Mouse (Mus musculus): ENCODE results near the gene Cyp26a1. TPM values are rescaled to one million over a fixed set of nuclear protein-coding genes. Genes with fewer than 3 reads are reported as not detected.

Cyp26a1 gene
- polyA plus RNA-seq, 1 experiment from 2014 or later, result not detected

DNA sequence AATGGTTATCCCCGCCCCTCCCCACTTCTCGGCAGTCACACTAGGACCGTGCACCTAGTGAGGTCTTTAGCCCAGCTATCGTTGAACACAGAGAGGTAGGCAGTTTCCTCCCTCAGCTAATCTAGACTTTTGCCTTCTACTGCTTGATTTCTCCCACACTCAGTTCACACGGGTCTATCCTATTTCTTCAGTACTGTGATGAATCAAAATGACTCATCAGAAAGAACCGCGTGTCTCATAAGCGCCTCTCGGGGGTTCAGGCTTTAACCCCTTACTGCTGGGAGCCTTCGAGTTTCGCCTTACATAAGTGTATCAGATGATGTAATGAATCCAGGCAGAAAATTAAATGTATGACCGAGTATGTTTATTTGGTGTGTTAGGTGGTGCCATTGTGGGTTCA is 24.2 kb upstream of the Cyp26a1 start:
- no peaks in the 10 kb centered on the region for H3K9me3 ChIP-seq (replicated peaks; ENCODE audit: control insufficient read depth, low read length)
- H3K4me2 ChIP-seq (ENCODE audit: low read depth, low read length), result no peak overlapping the region
- no peaks in the 10 kb centered on the region for H3K36me3 ChIP-seq (ENCODE audit: control insufficient read depth, insufficient read depth)
- H3K4me1 ChIP-seq (ENCODE audit: control insufficient read depth, low read depth, low read length), result peaks cover 5% of the 10 kb centered on the region
- WGBS (ENCODE audit: insufficient replicate concordance), result 43% methylated on average over 12 of the region's 12 CpGs
- no peak for ATAC-seq (ENCODE audit: low read depth)
- H3K27ac ChIP-seq (ENCODE audit: low read length), result no peak overlapping the region
- no peak overlapping the region for H3K9ac ChIP-seq (ENCODE audit: low read depth, low read length)
- H3K4me3 ChIP-seq (ENCODE audit: low read depth, low read length), result no peak overlapping the region
- no peaks in the 10 kb centered on the region for H3K27me3 ChIP-seq (ENCODE audit: control insufficient read depth, insufficient read depth, low read depth, low read length)

DNA sequence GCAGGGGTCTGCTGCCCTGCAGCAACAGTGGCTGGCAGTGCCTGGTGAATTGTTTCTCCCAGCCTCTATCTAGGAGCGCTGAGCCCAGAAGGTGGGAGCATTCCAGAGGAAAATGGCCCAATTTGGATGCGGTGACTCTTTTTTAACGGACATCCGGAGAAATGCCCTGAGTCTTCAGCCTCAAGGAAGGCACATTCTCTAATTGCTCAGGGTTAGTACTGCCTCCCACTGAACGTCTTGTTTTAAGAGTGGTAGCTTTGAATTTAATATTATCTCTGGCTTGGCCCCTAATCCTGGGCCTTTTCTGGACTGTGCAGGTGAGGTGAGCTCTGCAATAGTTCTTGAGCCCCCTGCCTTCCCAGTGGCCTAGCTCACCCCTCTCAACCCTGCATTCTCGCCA is 12.3 kb upstream of the Cyp26a1 start, which contains the start of gene Cyp26c1:
Cyp26c1 (plus strand) TSS at position 301 of the 400 bp plus-strand sequence.
- Histone ChIP-seq H3K4me3 (ENCODE audit: low read depth, low read length) (no peak within 1 kb of the TSS), H3K4me1 (ENCODE audit: control insufficient read depth, low read depth, low read length) (no peaks in the 10 kb centered on the region), H3K27me3 (ENCODE audit: control insufficient read depth, insufficient read depth, low read depth, low read length) (peaks cover 23% of the 10 kb centered on the region), H3K9me3 (replicated peaks; ENCODE audit: control insufficient read depth, low read length) (no peaks in the 10 kb centered on the region), H3K4me2 (ENCODE audit: low read depth, low read length) (no peak within 1 kb of the TSS), H3K9ac (ENCODE audit: low read depth, low read length) (no peak within 1 kb of the TSS), H3K36me3 (ENCODE audit: control insufficient read depth, insufficient read depth) (peaks cover 5% of the 10 kb centered on the region), H3K27ac (ENCODE audit: low read length) (no peak within 1 kb of the TSS)
- ATAC-seq (ENCODE audit: low read depth), result no peak
- WGBS (ENCODE audit: insufficient replicate concordance), result 71% methylated on average over 6 of the region's 6 CpGs

DNA sequence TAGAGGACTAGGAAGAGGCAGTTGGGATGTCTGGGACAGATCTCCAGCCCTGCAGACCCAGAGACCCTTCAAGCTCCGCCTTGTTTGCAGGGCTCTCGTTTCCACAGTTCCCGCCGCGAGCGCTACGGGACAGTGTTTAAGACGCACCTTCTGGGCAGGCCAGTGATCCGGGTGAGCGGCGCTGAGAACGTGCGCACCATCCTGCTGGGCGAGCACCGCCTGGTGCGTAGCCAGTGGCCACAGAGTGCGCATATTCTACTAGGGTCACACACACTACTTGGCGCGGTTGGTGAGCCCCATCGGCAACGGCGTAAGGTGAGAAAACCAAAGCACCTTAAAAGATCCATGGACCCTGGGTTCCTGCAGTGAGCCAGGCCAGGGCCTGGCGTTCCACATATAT is 11.3 kb upstream of the Cyp26a1 start:
- H3K4me1 ChIP-seq (ENCODE audit: control insufficient read depth, low read depth, low read length), result no peaks in the 10 kb centered on the region
- H3K4me2 ChIP-seq (ENCODE audit: low read depth, low read length), result no peak overlapping the region

DNA sequence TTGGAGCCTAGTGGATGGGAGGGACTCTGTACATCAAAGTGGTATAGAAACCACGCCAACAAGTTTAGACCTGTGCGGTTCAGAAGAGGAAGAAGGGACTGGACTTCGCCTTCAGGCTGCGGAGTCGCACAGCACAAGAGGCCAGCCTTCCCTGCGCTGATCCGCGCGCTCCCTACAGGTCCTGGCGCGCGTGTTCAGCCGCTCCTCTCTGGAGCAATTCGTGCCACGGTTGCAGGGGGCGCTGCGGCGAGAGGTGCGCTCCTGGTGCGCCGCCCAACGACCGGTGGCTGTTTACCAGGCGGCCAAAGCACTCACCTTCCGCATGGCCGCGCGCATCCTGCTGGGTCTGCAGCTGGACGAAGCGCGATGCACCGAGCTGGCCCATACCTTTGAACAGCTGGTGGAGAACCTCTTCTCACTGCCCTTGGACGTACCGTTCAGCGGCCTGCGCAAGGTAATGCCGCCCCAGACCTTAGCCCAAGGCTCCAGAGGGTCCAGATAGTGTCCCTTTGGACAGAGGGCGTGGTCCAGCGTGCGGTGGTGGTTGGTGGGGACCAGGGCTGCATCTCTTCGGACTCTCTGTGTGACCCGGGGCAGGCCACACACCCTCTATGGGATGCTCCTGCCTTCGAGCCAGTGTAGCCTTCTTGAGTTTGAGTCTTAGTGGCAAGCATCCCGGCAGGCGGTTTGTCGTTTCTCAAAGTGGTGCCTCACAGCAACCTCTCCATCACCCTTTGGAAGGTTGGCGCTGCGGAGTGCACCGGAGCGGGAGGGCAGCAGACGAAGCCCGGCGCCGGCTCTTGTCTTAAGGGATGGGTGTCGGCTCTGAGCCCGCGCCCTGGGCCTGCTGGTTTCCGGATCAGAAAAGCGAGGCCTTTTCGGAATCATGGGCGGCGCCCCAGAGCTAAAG is 10.4 kb upstream of the Cyp26a1 start:
- H3K36me3 ChIP-seq (ENCODE audit: control insufficient read depth, insufficient read depth), result peaks cover 5% of the 10 kb centered on the region
- H3K27me3 ChIP-seq (ENCODE audit: control insufficient read depth, insufficient read depth, low read depth, low read length), result peaks cover 42% of the 10 kb centered on the region
- no peak overlapping the region for H3K4me3 ChIP-seq (ENCODE audit: low read depth, low read length)
- no peak overlapping the region for H3K4me2 ChIP-seq (ENCODE audit: low read depth, low read length)
- no peaks in the 10 kb centered on the region for H3K4me1 ChIP-seq (ENCODE audit: control insufficient read depth, low read depth, low read length)
- no peak overlapping the region for H3K9ac ChIP-seq (ENCODE audit: low read depth, low read length)
- no peaks in the 10 kb centered on the region for H3K9me3 ChIP-seq (replicated peaks; ENCODE audit: control insufficient read depth, low read length)
- WGBS (ENCODE audit: insufficient replicate concordance), result 29% methylated on average over 62 of the region's 62 CpGs
- no peak overlapping the region for H3K27ac ChIP-seq (ENCODE audit: low read length)
- ATAC-seq (ENCODE audit: low read depth), result no peak

More for the DNA sequence above, 11.3 kb upstream of the Cyp26a1 start:
- no peak overlapping the region for H3K27ac ChIP-seq (ENCODE audit: low read length)
- WGBS (ENCODE audit: insufficient replicate concordance), result 61% methylated on average over 23 of the region's 23 CpGs
- H3K36me3 ChIP-seq (ENCODE audit: control insufficient read depth, insufficient read depth), result peaks cover 5% of the 10 kb centered on the region
- no peaks in the 10 kb centered on the region for H3K9me3 ChIP-seq (replicated peaks; ENCODE audit: control insufficient read depth, low read length)
- no peak overlapping the region for H3K9ac ChIP-seq (ENCODE audit: low read depth, low read length)
- peaks cover 34% of the 10 kb centered on the region for H3K27me3 ChIP-seq (ENCODE audit: control insufficient read depth, insufficient read depth, low read depth, low read length)
- no peak overlapping the region for H3K4me3 ChIP-seq (ENCODE audit: low read depth, low read length)
- ATAC-seq (ENCODE audit: low read depth), result no peak

DNA sequence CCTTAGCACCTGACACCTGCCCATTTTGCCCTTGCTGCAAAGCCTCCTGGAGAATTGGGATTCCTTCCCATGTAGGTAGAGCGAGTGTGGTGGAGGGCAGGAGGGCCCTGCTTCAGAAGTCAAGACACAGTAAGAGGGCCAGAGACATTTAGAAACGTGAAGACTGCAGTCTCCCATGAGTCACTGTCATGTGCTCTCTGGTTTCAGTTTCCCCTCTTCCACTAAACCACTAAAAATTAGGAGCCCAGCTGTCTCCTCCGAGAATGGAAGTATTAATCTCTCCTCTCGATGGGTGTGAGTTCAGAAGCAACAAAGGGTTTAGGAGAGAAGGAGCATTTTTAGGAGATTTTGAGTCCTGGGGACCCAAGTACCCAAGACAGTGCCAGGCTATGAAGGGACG is 8.1 kb upstream of the Cyp26a1 start:
- Histone ChIP-seq H3K9ac (ENCODE audit: low read depth, low read length) (no peak overlapping the region), H3K4me2 (ENCODE audit: low read depth, low read length) (no peak overlapping the region), H3K9me3 (replicated peaks; ENCODE audit: control insufficient read depth, low read length) (no peaks in the 10 kb centered on the region), H3K4me3 (ENCODE audit: low read depth, low read length) (no peak overlapping the region), H3K27ac (ENCODE audit: low read length) (no peak overlapping the region), H3K27me3 (ENCODE audit: control insufficient read depth, insufficient read depth, low read depth, low read length) (peaks cover 65% of the 10 kb centered on the region), H3K4me1 (ENCODE audit: control insufficient read depth, low read depth, low read length) (no peaks in the 10 kb centered on the region), H3K36me3 (ENCODE audit: control insufficient read depth, insufficient read depth) (no peaks in the 10 kb centered on the region)
- ATAC-seq (ENCODE audit: low read depth), result no peak
- 53% methylated on average over 5 of the region's 5 CpGs for WGBS (ENCODE audit: insufficient replicate concordance)

DNA sequence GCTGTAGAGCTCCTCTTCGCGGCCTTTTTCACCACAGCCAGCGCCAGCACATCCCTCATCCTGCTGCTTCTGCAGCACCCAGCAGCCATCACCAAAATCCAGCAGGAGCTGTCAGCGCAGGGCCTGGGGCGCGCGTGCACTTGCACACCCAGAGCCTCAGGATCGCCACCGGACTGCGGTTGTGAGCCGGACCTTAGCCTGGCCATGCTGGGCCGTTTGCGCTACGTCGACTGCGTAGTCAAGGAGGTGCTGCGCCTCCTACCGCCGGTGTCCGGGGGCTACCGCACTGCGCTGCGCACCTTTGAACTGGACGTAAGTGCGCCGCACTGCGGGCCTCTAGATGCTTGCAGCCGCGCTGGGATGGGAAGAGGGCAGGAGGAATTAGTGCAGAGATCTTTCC is 6.9 kb upstream of the Cyp26a1 start:
- no peaks in the 10 kb centered on the region for H3K9me3 ChIP-seq (replicated peaks; ENCODE audit: control insufficient read depth, low read length)
- no peaks in the 10 kb centered on the region for H3K36me3 ChIP-seq (ENCODE audit: control insufficient read depth, insufficient read depth)
- no peak overlapping the region for H3K4me3 ChIP-seq (ENCODE audit: low read depth, low read length)
- H3K27ac ChIP-seq (ENCODE audit: low read length), result no peak overlapping the region
- H3K4me2 ChIP-seq (ENCODE audit: low read depth, low read length), result no peak overlapping the region
- H3K4me1 ChIP-seq (ENCODE audit: control insufficient read depth, low read depth, low read length), result no peaks in the 10 kb centered on the region; the same call in 1 of the 2 replicates
- 21% methylated on average over 29 of the region's 29 CpGs for WGBS (ENCODE audit: insufficient replicate concordance)
- H3K27me3 ChIP-seq (ENCODE audit: control insufficient read depth, insufficient read depth, low read depth, low read length), result peaks cover 78% of the 10 kb centered on the region
- no peak overlapping the region for H3K9ac ChIP-seq (ENCODE audit: low read depth, low read length)
- ATAC-seq (ENCODE audit: low read depth), result no peak

DNA sequence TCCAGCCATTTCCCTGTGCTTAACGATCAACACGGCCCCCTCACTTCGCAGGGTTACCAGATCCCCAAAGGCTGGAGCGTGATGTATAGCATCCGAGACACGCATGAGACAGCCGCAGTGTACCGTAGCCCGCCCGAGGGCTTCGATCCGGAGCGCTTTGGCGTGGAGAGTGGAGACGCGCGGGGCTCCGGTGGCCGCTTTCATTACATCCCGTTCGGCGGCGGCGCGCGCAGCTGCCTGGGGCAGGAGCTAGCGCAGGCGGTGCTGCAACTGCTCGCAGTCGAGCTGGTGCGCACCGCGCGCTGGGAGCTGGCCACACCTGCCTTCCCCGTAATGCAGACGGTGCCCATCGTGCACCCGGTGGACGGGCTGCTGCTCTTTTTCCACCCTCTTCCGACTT is 4.7 kb upstream of the Cyp26a1 start:
- ATAC-seq (ENCODE audit: low read depth), result no peak
- peaks cover 5% of the 10 kb centered on the region for H3K4me1 ChIP-seq (ENCODE audit: control insufficient read depth, low read depth, low read length)
- no peaks in the 10 kb centered on the region for H3K36me3 ChIP-seq (ENCODE audit: control insufficient read depth, insufficient read depth)
- H3K9ac ChIP-seq (ENCODE audit: low read depth, low read length), result no peak overlapping the region
- H3K27ac ChIP-seq (ENCODE audit: low read length), result no peak overlapping the region
- H3K9me3 ChIP-seq (replicated peaks; ENCODE audit: control insufficient read depth, low read length), result no peaks in the 10 kb centered on the region
- under 1% methylated on average over 40 of the region's 40 CpGs for WGBS (ENCODE audit: insufficient replicate concordance)
- peak overlapping the region; percentile 37 for H3K4me3 ChIP-seq (ENCODE audit: low read depth, low read length)
- peak overlapping the region; percentile 51 for H3K4me2 ChIP-seq (ENCODE audit: low read depth, low read length)
- H3K27me3 ChIP-seq (ENCODE audit: control insufficient read depth, insufficient read depth, low read depth, low read length), result peaks cover 83% of the 10 kb centered on the region

DNA sequence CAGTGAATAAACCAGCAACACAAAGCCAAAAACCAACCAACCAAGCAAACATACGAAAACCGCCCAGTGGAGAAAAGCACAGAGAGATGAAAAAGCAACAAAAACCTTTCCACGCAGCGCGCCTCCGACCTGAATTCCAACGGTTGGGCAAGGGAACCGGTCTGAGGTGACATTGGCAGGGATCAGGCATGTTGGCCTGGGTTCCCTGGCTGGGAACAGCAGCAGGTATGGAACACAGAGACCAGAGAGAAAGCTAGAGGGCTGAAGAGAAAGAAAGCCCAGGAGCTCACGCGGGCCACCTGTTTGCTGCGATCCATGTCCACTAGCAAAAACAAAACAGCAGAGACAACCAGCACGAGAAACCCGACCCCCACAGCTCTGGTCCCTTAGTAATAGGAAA is 2.5 kb upstream of the Cyp26a1 start:
- Histone ChIP-seq H3K27me3 (ENCODE audit: control insufficient read depth, insufficient read depth, low read depth, low read length) (peaks cover 100% of the 10 kb centered on the region), H3K4me1 (ENCODE audit: control insufficient read depth, low read depth, low read length) (peaks cover 5% of the 10 kb centered on the region), H3K27ac (ENCODE audit: low read length) (no peak overlapping the region), H3K4me3 (ENCODE audit: low read depth, low read length) (no peak overlapping the region), H3K9me3 (replicated peaks; ENCODE audit: control insufficient read depth, low read length) (no peaks in the 10 kb centered on the region), H3K4me2 (ENCODE audit: low read depth, low read length) (no peak overlapping the region), H3K36me3 (ENCODE audit: control insufficient read depth, insufficient read depth) (no peaks in the 10 kb centered on the region), H3K9ac (ENCODE audit: low read depth, low read length) (no peak overlapping the region)
- no peak for ATAC-seq (ENCODE audit: low read depth)
- WGBS (ENCODE audit: insufficient replicate concordance), result 47% methylated on average over 13 of the region's 13 CpGs
